Mouse (Mus musculus): ENCODE measurements around the gene Sp3.
"Not testable (repeated sequence)": the region's sequence is repeated elsewhere in the genome, so short reads cannot be mapped to it uniquely, and the experiment has no call there.

The Sp3 gene

DNA sequence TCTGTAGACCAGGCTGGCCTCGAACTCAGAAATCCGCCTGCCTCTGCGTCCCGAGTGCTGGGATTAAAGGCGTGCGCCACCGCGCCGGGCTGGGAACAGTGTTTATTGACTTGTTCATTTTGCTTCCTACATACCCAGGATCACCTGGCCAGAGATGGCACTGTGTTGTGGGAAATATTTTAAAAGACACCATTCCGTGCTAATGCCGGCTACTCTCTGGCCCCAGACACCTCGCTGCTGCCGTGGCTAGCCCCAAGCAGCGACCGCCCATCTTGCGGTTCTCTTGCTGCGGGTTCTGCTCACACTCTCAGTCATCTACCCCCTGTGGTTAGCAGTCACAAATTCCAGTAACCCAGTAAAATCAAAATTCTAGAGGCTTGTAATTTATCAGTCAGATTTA, 12.3 kb upstream of the Sp3 start:
- no peak for DNase-seq (ENCODE audit: low read depth)

DNA sequence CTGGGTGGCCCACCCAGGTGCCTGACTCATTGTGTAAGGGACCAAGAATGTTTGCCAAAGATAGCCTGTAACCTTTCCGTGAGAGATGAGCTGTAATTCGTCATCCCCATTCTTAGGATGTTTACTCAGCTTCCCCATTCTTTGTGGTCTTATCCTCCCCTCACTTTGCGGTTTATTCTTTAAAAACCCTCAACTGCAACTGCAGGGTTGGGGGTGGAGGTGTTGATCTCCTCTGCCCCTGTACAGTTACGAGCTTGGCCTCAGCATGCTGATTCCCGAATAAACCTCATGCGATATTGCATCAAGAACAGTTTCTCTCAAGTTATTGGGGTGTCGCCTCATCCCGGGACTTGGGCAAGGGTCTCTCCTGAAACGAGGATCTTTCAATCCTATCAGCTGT, 8.7 kb upstream of the Sp3 start:
- DNase-seq (ENCODE audit: low read depth), result not testable (repeated sequence)

- DNase-seq (ENCODE audit: low read depth), result no peak
Observed at GRCm38 (mm10) chr2:72986616-72987015, 6.4 kb upstream of the Sp3 start, which contains the start of gene Gm11084. Gm11084 (minus strand) TSS chr2:72986716.

DNA sequence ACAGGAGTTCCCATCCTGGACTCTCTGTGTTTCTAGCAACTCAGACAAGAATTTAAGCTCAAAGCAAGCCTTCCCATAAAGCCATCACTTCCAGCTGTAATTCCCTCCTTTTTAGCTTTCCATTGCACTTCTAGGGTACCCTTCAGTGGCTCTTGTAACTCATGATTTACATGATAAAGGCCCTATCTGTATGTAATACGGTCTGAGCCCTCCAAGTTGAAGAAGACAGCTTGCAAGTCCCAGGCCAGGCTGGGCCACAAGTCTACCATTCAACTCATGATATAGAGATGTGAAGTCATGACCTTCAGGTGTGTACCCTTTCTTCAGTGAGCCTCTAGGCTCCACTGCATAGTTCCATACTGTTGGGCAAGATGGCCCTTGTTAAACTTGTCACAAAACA, 5.3 kb upstream of the Sp3 start:
- no peak for DNase-seq (ENCODE audit: low read depth)

GRCm38 (mm10) chr2:72984806-72985205, 4.6 kb upstream of the Sp3 start:
- no peak for DNase-seq (ENCODE audit: low read depth)

DNA sequence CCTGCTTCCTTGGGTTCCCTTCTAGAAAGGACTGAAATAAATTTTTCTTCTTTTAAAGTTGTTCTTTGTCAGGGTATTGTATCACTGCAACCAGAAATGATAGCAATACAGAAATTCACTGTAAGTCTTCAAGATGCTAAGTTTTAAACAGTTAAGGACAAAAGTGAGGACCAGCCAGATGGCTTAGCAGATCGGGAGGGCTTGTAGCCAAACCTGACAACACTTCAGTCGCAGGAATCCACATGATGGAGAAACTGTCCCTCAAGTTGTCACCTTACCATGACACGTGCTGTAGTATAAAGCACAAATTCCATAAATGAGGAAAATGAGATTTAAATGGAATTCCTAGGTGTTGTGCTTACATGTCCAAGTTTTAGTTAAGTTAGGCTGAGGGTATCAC, 3.0 kb upstream of the Sp3 start:
- DNase-seq (ENCODE audit: low read depth), result no peak

- DNase-seq (ENCODE audit: low read depth), result peak; percentile 87
Observed at GRCm38 (mm10) chr2:72982110-72982785, 2.0 kb upstream of the Sp3 start.

DNA sequence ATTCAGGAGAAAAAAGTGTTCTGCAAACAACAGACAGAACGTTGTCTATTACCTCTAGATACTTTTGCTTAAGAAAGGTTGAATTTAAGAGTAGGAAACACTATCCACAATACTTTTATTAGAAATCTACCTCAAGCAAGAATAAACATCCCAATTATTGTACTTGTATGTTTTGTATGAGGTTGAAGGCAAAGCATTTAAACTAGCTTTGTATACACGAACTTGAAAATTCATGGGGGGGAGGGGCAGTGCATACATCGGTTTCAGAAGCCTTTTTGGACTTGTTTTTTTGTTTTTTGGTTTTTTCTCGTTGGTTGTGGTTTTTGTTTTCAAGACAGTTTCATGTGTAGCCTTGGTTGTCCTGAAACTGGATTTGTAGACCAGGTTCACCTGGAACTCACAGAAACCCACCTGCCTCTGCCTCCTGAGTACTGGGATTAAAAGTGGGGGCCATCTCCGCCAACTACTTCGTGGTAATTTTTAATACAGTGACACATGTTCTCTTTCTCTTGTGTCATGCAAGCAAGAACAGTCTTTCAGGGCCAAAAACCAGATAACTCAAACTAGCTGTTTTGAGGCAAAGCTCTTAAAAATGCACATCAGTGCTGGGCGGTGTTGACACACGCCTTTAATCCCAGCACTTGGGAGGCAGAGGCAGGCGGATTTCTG, 1.3 kb upstream of the Sp3 start:
- DNase-seq (ENCODE audit: low read depth), result peak; percentile 60

- no peak for DNase-seq (ENCODE audit: low read depth)
Observed at GRCm38 (mm10) chr2:72981075-72981420, 802 bp upstream of the Sp3 start.

DNA sequence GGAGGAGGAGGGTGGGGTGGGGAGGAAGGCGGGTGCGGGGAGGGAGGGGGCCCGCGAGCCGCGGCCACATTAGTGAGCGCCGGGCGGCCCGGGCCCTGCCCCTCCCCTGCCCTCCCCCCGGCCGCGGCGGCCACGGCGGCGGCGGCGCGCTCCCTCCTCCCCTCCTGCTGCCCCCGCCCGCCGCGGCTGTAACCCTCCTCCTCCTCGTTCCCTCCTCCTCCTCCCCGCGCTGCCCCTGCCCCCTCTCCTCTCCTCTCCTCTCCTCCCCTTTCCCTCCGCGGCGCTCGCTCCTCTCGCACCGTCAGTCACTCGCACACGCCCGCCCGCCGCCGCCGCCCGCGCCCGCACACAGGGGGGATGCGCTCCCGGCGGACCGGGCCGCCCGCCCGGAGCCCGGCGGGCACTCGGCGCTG, 581 bp downstream of the Sp3 start:
- DNase-seq (ENCODE audit: low read depth), result peak; percentile 91

DNA sequence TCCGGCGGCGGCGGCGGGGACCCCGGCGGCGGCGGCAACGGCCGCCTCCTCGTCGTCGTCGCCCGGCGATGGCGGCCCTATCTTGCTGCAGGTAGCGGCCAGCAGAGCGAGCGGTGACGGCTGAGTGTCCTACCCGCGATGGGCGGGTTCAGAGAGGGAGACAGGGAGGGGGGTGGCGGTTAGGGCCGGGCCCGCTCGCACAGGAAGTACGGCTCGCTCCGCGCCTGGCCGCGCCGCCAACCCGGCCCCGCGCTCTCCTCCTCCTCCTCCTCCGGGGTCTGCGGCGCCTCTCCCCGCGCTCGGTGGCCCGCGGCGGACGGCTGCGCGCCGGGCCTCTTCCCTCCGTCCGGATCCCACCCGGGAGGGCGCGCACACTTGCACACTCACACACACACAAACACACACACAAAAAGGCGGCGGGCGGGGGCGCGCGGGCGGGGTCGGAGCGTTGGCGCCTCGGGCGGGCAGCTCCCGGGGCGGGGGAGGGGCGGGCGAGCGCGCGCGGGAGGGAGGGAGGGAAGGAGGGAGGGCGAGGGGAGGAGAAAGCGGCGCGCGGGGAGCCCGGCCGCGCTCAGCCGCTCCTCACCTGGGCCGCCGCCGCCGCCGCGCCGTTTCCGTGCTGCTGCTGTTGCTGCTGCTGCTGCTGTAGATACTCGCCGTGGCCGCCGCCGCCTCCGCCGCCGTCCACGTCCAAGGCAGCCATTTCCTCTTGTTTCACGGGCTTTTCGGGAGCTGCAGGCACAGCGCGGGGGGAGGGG, 1.2 kb downstream of the Sp3 start:
- DNase-seq (ENCODE audit: low read depth), result peak; percentile 88

DNA sequence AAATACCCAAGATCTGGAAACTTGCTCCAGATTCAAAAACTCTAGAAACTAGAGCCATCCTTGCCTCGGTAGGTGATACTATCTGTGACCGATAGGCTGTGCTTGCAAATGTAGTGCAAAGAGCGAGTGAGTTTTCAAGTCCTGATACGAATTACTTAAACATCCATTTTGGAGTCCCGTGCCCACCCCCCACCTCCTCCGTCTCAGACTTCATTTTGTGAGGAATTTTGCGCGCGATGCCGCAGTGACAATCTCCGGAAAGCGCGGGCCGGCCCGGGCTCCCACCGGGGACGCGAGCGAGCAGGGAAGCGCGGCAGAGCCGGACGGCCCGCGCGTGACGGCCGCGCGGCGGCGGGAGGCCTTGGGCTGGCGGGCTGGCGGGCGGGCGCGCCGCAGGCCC, 1.8 kb downstream of the Sp3 start:
- peak; percentile 86 for DNase-seq (ENCODE audit: low read depth)

DNA sequence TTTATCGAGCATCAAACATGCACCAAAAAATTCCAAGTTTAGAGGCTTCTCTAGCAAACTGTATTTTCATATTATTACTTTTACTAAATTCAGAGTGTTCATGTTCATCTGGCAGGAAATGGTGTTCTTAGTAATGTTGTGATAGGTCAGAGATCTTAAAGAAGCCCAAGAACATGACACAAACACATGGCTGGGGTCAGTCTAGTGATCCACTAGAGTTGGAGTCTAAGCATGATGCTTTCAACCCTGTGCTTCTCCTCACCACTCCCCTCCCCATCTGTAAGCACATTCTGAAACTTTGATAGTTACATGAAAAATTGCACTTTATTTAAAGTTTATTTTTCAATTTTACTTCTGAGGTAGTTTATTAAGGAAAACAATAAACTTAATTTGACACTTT, 3.0 kb downstream of the Sp3 start:
- peak; percentile 48 for DNase-seq (ENCODE audit: low read depth)

- DNase-seq (ENCODE audit: low read depth), result no peak
Observed at GRCm38 (mm10) chr2:72976036-72976435, 4.2 kb downstream of the Sp3 start.

DNA sequence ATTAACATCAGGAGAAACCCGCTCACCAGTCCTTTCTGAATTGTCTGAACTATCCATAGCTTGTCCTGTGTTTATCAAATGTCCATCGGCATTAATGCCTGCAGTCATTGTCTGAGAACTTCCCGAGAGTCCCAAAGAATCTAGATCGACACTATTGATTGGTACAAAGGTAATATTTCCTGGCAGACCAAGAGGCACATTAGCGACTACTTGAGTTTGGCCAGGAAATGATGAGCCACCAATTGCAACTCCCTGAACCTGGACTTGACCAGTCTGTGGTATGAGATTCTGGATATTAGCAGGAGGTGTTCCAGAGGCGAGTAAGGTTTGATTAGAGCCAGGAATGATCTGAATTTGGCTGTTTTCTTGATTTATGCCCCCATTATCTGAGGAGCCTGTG, 9.4 kb downstream of the Sp3 start:
- no peak for DNase-seq (ENCODE audit: low read depth)

GRCm38 (mm10) chr2:72970302-72970701, 9.9 kb downstream of the Sp3 start:
- peak; percentile 79 for DNase-seq (ENCODE audit: low read depth)

- DNase-seq (ENCODE audit: low read depth), result no peak
Observed at GRCm38 (mm10) chr2:72968536-72968935, 11.7 kb downstream of the Sp3 start.

GRCm38 (mm10) chr2:72965450-72965849, 14.8 kb downstream of the Sp3 start:
- no peak for DNase-seq (ENCODE audit: low read depth)

DNA sequence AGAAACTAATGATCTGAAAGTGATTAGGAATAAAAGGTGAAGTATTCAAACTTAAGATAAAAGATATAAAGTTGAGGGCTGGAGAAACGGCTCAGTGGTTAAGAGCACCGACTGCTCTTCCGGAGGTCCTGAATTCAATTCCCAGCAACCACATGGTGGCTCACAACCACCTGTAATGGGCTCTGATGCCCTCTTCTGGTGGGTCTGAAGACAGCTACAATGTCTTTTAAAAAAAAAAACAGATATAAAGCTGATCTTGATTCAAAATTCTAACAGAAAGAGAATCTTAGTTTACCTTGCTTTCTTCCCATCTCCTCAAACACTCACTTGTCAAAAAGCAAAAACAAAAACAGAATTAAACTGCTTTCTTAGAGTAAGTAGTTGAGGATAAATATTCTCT, 23.8 kb downstream of the Sp3 start:
- DNase-seq (ENCODE audit: low read depth), result no peak

DNA sequence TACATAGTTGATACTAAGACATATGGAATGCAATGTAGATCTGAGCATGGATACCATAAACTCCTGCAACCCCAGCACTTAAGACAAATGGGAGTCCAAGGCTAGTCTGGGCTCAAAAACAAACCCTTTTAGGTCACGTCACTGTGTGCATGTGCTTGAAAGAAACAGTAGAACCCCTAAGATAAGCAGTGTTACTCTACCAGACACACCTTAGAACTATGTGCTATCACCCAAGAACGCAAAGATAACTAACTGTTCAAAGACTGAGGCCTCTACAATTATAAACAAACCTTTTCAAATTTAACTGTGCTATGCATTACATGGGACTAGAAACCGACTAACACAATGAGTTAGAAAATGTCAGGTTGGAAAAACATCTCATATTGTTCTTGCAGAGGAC, 27.3 kb downstream of the Sp3 start:
- DNase-seq (ENCODE audit: low read depth), result no peak

DNA sequence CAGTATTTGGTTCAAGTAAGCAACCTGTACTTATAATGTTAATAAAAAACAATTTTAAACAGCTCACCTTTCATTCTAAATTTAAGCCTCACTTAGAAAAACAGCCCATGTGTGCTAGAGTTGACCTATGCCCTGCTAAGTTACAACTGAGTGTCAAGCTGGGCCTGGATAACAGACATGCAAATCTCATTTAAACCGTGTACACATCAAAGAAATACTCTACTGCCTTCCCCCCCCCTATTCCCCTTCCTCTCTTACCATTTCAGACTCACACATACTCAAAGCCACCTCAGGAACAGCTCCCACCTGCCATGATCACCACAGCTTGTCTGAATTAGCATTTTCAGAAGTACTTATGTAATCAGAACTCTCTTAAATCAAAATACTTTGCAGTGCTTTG, 44.3 kb downstream of the Sp3 start:
- DNase-seq (ENCODE audit: low read depth), result no peak

DNA sequence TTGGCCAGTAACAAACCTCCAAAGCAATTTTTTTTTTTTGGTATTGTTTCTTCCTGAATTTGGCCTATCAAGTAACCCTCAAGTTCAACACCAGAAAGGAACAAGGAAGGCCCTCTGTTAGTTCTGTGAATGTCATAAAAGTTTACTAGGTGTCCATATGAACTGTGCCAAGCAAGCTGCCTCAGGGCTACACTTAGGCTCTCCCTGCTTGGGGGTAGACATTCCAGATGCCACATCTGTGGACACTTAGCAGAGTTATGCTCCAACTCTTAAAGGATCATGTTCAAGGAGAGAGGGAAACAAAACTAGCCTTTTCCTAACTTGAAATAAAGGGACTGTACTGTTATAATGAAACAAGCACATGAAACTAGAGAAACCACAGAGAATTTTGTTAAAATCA, 48.1 kb downstream of the Sp3 start:
- DNase-seq (ENCODE audit: low read depth), result no peak

DNA sequence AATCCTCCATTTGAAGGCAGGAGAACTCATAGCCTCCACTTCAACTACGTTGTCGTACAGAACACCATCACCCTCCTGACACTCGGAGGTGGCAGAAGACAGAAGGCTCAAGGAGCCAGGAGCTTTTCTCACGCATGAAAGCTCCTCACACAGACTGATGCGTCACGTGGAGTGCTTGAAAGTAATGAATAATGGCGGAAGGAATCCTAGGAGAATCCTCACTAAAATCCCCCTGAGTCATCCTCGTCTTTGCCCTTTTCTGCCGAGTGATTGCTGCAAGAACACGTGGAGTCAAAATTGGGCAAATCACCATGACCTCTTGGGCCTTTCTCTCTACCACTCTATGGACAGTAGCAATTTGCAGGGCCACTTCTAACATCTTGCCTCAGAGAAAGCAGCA, 55.3 kb downstream of the Sp3 start:
- no peak for DNase-seq (ENCODE audit: low read depth)
